Mouse (Mus musculus): ENCODE measurements around the gene Ten1. TPM values are rescaled to one million over a fixed set of nuclear protein-coding genes. Genes with fewer than 3 reads are reported as not detected.

The Ten1 gene
- polyA plus RNA-seq, 2 experiments = 44.2 to 70.5 TPM

GRCm38 (mm10) chr11:116241744-116242235, 43.1 kb downstream of the Ten1 start:
- no peak overlapping the region for H3K4me3 ChIP-seq (replicated peaks; ENCODE audit: low read length)
- no peaks in the 10 kb centered on the region for H3K9me3 ChIP-seq (ENCODE audit: control insufficient read depth, low read length)
- no peak overlapping the region for H3K4me2 ChIP-seq (replicated peaks; ENCODE audit: low read depth, low read length, severe bottlenecking)
- TF ChIP-seq POLR2A (IDR thresholded peaks at IDR 0.05; ENCODE audit: borderline replicate concordance, extremely low read depth, insufficient read depth, insufficient read length) = no peak
- no peak overlapping the region for H3K27ac ChIP-seq (replicated peaks; ENCODE audit: low read depth, low read length)
- H3K36me3 ChIP-seq (ENCODE audit: control insufficient read depth, insufficient read depth, low read length) = peaks cover 33% of the 10 kb centered on the region
- WGBS = 14% methylated on average over 12 of the region's 12 CpGs
- ATAC-seq (ENCODE audit: low FRiP score, low read depth) (no peak), DNase-seq (ENCODE audit: low spot score) (no peak)
- peaks cover 14% of the 10 kb centered on the region for H3K4me1 ChIP-seq (ENCODE audit: control insufficient read depth, insufficient read depth, low read length)
- H3K9ac ChIP-seq (ENCODE audit: low read depth, low read length, severe bottlenecking) = peak overlapping the region; percentile 31; the same call in 1 of the 2 replicates
- H3K27me3 ChIP-seq (ENCODE audit: control insufficient read depth, insufficient read depth, low read length) = peaks cover 10% of the 10 kb centered on the region; the same call in 1 of the 2 replicates

- peaks cover 61% of the 10 kb centered on the region for H3K36me3 ChIP-seq (ENCODE audit: control insufficient read depth, insufficient read depth, low read length)
- no peaks in the 10 kb centered on the region for H3K27me3 ChIP-seq (ENCODE audit: control insufficient read depth, insufficient read depth, low read length)
- no peak overlapping the region for H3K27ac ChIP-seq (replicated peaks; ENCODE audit: low read depth, low read length)
- no peak for ATAC-seq (ENCODE audit: low FRiP score, low read depth)
- no peak overlapping the region for H3K4me3 ChIP-seq (replicated peaks; ENCODE audit: low read length)
- H3K4me1 ChIP-seq (ENCODE audit: control insufficient read depth, insufficient read depth, low read length) = peaks cover 8% of the 10 kb centered on the region
- WGBS = 65% methylated on average over 8 of the region's 8 CpGs
- no peak overlapping the region for H3K9ac ChIP-seq (ENCODE audit: low read depth, low read length, severe bottlenecking)
- no peak for TF ChIP-seq POLR2A (IDR thresholded peaks at IDR 0.05; ENCODE audit: borderline replicate concordance, extremely low read depth, insufficient read depth, insufficient read length)
- H3K9me3 ChIP-seq (ENCODE audit: control insufficient read depth, low read length) = no peaks in the 10 kb centered on the region
- H3K4me2 ChIP-seq (replicated peaks; ENCODE audit: low read depth, low read length, severe bottlenecking) = no peak overlapping the region
- DNase-seq (ENCODE audit: low spot score) = no peak
These were observed 45.9 kb downstream of the Ten1 start for GRCm38 (mm10) chr11:116244580-116244979.

- Histone ChIP-seq H3K4me2 (replicated peaks; ENCODE audit: low read depth, low read length, severe bottlenecking) (no peak overlapping the region), H3K36me3 (ENCODE audit: control insufficient read depth, insufficient read depth, low read length) (peaks cover 72% of the 10 kb centered on the region), H3K4me1 (ENCODE audit: control insufficient read depth, insufficient read depth, low read length) (peaks cover 8% of the 10 kb centered on the region), H3K9ac (ENCODE audit: low read depth, low read length, severe bottlenecking) (no peak overlapping the region), H3K4me3 (replicated peaks; ENCODE audit: low read length) (no peak overlapping the region), H3K27me3 (ENCODE audit: control insufficient read depth, insufficient read depth, low read length) (no peaks in the 10 kb centered on the region), H3K27ac (replicated peaks; ENCODE audit: low read depth, low read length) (no peak overlapping the region), H3K9me3 (ENCODE audit: control insufficient read depth, low read length) (no peaks in the 10 kb centered on the region)
- 76% methylated on average over 5 of the region's 6 CpGs for WGBS
- no peak for TF ChIP-seq POLR2A (IDR thresholded peaks at IDR 0.05; ENCODE audit: borderline replicate concordance, extremely low read depth, insufficient read depth, insufficient read length)
- DNase-seq (ENCODE audit: low spot score) = no peak
- no peak for ATAC-seq (ENCODE audit: low FRiP score, low read depth)
These were observed 47.0 kb downstream of the Ten1 start for GRCm38 (mm10) chr11:116245616-116246015.

- no peak overlapping the region for H3K4me2 ChIP-seq (replicated peaks; ENCODE audit: low read depth, low read length, severe bottlenecking)
- H3K9me3 ChIP-seq (ENCODE audit: control insufficient read depth, low read length) = no peaks in the 10 kb centered on the region
- TF ChIP-seq POLR2A (IDR thresholded peaks at IDR 0.05; ENCODE audit: borderline replicate concordance, extremely low read depth, insufficient read depth, insufficient read length) = no peak
- WGBS = 65% methylated on average over 14 of the region's 14 CpGs
- H3K36me3 ChIP-seq (ENCODE audit: control insufficient read depth, insufficient read depth, low read length) = peaks cover 92% of the 10 kb centered on the region
- ATAC-seq (ENCODE audit: low FRiP score, low read depth) = no peak
- no peak for DNase-seq (ENCODE audit: low spot score)
- H3K4me1 ChIP-seq (ENCODE audit: control insufficient read depth, insufficient read depth, low read length) = no peaks in the 10 kb centered on the region
- no peaks in the 10 kb centered on the region for H3K27me3 ChIP-seq (ENCODE audit: control insufficient read depth, insufficient read depth, low read length)
- no peak overlapping the region for H3K27ac ChIP-seq (replicated peaks; ENCODE audit: low read depth, low read length)
- H3K4me3 ChIP-seq (replicated peaks; ENCODE audit: low read length) = no peak overlapping the region
- H3K9ac ChIP-seq (ENCODE audit: low read depth, low read length, severe bottlenecking) = no peak overlapping the region
These were observed 49.0 kb downstream of the Ten1 start for GRCm38 (mm10) chr11:116247502-116248222.

- H3K36me3 ChIP-seq (ENCODE audit: control insufficient read depth, insufficient read depth, low read length) = peaks cover 98% of the 10 kb centered on the region
- no peaks in the 10 kb centered on the region for H3K27me3 ChIP-seq (ENCODE audit: control insufficient read depth, insufficient read depth, low read length)
- no peak overlapping the region for H3K4me3 ChIP-seq (replicated peaks; ENCODE audit: low read length)
- H3K9me3 ChIP-seq (ENCODE audit: control insufficient read depth, low read length) = no peaks in the 10 kb centered on the region
- TF ChIP-seq POLR2A (IDR thresholded peaks at IDR 0.05; ENCODE audit: borderline replicate concordance, extremely low read depth, insufficient read depth, insufficient read length) = no peak
- DNase-seq (ENCODE audit: low spot score) (no peak), ATAC-seq (ENCODE audit: low FRiP score, low read depth) (no peak)
- no peak overlapping the region for H3K9ac ChIP-seq (ENCODE audit: low read depth, low read length, severe bottlenecking)
- WGBS = 86% methylated on average over 8 of the region's 8 CpGs
- H3K4me1 ChIP-seq (ENCODE audit: control insufficient read depth, insufficient read depth, low read length) = no peaks in the 10 kb centered on the region
- H3K27ac ChIP-seq (replicated peaks; ENCODE audit: low read depth, low read length) = no peak overlapping the region
- H3K4me2 ChIP-seq (replicated peaks; ENCODE audit: low read depth, low read length, severe bottlenecking) = no peak overlapping the region
These were observed 52.2 kb downstream of the Ten1 start for GRCm38 (mm10) chr11:116250898-116251297.

Data from limb, embryonic 14.5 days (tissue).